Mouse (Mus musculus): Measurements from ENCODE around the gene Prkcz.

DNA sequence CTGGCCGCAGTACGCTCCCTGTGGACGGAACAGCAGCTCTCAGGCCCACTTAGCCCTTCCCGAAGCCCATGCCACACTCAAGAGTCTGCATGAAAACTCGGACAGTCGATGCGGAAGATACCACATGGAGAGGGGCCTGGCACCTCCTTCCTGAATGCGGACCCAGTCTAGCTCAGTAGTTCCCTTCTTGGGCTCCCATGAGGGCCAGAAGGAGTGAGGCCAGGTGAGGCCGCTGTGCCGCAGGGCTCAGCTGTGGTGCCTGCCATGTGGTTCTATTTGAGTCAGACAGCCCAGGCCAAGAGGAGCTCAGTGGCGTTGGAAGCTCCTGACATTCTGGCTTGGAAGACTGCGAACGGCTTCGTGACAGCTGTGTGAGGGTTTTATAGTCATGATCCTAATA lies 66.8 kb downstream of the Prkcz start:
- no peak for TF ChIP-seq CTCF (IDR thresholded peaks at IDR 0.05; ENCODE audit: low read depth, low read length)
- no peak for TF ChIP-seq POLR2A (IDR thresholded peaks at IDR 0.05; ENCODE audit: insufficient read depth, low read length)
